Mouse (Mus musculus) induced T-regulatory cell, adult 2 months (primary cell): ENCODE measurements at regions not wholly inside any gene's neighbourhood (a gene's known extent, or its start where the extent isn't known, plus 50 kb on each side); places are given as distances from the start of the nearest gene placed in this dataset.
A peak's percentile ranks its signal among the peaks of the same experiment; 100 is the strongest.

Experiments used
- DNase-seq: peaks from one replicate; pipeline ENCODE4 v3.0.0-alpha.2; 2012; ENCODE audit warnings: low read depth

DNA sequence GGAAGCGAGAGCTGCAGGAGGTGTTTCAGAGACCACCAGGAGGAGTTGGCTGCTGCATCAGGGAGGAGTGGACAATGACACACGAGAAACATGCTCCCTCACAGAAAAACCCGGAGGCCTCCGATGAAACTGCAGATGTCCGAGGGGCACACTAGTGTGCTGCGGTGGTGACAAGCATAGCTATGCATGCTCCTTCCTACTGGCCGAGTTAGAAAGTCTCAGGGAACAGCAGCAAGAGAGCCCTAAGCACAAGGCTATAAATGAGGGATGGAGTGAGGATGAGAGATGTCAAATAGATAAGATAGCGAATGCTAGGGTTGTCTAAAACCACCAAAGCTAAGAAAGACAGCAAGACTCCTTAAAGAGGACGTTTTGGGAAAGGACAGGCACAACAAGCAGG lies 328.4 kb upstream of the Adgrl2 start:
- DNase-seq = no peak

DNA sequence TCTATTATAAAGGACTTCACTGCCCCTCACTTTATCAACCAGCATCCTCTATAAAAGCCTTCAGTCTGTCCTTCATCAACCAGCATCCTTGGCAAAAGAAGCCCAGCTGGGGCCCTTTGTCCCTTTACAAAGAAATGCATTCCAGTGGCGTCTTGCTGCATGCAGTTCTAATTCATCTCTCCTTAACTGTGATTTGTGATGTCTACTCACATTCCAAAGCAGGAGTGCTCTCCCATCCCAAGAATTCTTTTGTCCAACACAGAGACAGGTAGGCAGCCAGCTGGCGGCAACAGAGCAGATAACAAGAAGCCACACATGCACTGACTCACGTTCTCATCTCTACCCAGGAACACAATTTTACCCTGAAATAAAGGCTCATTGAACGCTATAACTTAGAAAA lies 323.9 kb upstream of the Adgrl2 start:
- DNase-seq = no peak

GRCm38 (mm10) chr3:149313217-149313616 lies 322.9 kb upstream of the Adgrl2 start:
- no peak for DNase-seq

DNA sequence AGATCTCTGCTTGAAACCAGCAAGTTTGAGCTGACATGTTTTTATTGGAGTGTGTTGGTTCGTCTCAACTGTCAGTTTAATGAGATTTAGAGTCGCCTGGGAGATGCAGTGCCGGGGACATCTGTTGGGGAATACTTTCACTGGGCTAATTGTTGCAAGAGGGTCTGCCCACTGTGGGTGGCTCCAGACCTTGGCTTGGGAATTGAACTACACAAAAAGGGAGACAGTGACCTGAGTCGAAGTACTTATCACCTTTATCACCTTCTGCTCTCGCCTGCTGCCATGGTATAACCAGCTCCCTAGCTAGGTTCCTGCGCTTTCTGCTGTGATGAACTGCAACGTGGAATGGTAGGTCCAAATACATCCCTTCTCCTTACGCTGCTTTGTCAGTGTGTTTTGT lies 321.2 kb upstream of the Adgrl2 start:
- DNase-seq = no peak

DNA sequence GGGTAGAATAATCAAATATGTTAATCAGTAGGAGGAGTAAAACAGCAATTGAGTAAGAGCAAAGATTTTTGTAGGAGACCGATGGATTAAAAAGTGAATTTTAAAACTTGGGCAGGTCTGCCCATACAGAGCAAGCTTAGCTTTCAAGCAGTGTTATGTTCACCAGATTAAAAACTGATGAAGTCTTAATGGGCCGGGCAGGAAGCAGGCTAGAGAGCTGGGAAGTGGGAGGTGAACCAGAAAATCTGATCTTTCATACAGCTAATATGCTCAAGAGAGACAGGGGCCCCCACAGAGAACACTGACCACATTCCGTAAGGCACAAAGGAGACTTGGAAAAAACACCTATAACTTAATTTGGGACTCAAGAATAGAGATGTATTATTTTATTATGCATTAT lies 316.4 kb upstream of the Adgrl2 start:
- no peak for DNase-seq

DNA sequence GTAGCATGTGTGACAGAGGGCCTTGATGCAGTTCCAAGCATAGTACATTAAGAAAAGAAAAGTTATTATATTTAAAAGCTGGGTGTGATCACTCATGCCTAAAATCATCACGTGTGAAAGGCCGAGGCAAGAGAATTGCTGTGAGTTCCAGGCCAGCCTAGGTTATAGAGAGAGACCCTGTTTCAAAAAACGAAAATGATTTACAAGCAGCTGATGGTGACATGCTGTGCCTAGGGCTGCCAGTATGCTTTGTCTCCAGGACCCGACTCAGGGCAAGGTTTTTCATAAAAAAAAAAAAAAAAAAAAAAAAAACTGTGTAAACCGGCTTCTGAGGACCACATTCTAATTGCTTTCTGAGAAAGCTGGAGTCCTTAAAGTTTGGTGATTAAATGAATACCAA lies 315.9 kb upstream of the Adgrl2 start:
- peak; percentile 9 for DNase-seq

- peak; percentile 77 for DNase-seq
Measured at GRCm38 (mm10) chr3:149305440-149305839, 315.1 kb upstream of the Adgrl2 start.

DNA sequence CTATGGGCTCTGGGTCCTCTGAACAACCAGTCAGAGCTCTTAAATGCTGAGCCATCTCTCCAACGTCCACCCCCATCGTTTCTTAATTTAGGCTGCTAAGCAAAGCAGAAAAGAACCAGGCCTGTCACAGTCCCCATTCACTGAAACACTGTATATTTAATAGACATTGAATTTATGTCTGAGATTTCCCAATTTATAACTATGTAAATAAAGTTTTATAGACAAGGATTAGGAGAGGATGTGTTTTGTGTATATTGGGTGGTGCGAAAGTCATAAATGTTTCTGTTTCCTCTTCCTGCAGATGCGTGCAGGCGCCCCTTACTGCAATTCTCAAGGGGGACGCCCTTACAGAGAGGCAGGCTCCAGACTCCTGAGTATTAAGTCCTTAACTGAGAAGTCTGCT lies 314.7 kb upstream of the Adgrl2 start:
- DNase-seq = no peak

GRCm38 (mm10) chr3:149303418-149303817 lies 313.1 kb upstream of the Adgrl2 start:
- no peak for DNase-seq

- no peak for DNase-seq
Measured at GRCm38 (mm10) chr3:149300002-149300401, 309.6 kb upstream of the Adgrl2 start.

DNA sequence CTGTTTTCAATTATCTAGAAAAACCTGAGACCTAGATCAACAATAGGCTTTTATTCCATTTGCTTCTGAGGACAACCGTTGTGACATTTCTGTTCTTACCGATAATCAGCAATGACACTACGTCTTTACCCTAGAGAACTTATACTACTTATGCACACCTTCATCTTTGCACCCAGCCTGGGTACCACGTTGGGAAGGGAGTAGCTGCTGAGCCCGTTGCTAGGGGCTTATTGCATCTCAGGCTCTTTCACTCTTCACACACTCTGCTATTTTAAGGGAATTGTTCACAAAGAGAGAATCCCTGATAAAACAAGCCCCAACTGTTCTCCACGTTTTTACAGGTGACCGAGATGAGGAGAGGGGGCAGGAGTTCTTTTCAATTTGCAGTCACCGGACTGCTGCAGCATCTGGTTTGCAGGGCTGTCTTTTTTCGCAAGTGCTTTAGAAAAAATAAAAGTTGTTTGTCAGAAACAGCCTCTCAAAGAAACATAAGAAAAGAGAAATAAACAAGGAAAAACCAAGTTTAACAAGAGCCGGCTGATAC lies 306.1 kb upstream of the Adgrl2 start:
- no peak for DNase-seq

DNA sequence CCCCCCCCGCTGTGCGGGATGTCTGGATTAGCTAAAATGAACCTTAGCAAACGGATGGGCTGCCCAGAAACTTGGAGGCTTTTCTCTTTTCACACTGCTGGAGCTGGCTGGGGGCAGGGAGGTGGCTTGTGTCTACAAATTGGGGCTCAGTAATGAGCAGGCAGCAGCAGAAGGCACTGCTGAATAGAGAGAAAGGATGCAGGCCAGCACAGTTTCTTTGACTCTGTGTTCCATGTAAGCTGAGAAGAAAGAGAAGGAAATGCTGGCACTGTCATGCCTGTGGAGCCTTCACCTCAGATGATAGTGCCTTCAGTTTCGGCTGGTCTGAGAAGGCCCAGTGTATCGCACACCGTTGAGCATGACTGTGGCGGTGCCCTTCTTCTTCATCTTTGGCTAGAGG lies 305.6 kb upstream of the Adgrl2 start:
- DNase-seq = no peak

- no peak for DNase-seq
Measured at GRCm38 (mm10) chr3:149295257-149295831, 305.0 kb upstream of the Adgrl2 start.

- DNase-seq = no peak
Measured at GRCm38 (mm10) chr3:149294445-149294844, 304.1 kb upstream of the Adgrl2 start.

- no peak for DNase-seq
Measured at GRCm38 (mm10) chr3:149292459-149292858, 302.1 kb upstream of the Adgrl2 start.

DNA sequence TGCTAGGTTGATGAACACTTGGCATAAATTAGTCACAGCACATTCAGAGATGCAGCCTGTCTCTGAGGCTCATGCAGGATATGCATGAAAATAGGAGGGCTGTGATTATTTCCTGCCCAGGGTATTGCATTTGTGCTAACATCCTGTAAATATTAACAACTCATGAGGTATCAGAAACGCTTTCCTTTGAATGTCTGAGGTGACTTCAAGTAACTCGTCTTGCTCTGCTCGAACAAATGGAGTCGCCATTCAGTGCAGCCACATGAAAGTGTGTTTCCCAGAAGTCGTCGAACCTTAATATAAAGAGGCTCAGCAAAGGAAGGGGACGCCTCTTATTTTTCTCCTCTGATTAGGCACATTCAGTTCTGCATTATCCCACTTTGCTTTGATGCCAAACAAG lies 301.1 kb upstream of the Adgrl2 start:
- DNase-seq = peak; percentile 25

DNA sequence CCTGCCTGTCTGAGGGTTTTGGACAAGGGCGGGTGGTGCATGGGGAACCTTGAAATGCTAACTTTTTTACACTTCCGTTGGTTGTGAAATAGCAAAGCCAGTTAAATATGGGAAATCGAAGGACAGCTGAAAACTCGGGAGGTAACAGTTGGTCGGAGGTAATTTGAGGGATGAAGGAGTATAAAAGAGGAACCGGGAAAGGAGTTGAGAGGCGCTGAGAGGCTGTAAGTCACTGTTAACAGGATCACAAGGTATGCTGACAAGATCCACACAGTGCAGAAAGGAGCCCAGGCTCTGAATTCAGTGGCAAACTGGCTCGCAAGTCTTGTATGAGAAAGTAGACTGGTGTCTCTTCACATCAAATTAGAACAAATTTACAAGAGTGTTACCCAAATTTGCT lies 299.9 kb upstream of the Adgrl2 start:
- DNase-seq = no peak

- no peak for DNase-seq
Measured at GRCm38 (mm10) chr3:149287080-149287479, 296.7 kb upstream of the Adgrl2 start.

DNA sequence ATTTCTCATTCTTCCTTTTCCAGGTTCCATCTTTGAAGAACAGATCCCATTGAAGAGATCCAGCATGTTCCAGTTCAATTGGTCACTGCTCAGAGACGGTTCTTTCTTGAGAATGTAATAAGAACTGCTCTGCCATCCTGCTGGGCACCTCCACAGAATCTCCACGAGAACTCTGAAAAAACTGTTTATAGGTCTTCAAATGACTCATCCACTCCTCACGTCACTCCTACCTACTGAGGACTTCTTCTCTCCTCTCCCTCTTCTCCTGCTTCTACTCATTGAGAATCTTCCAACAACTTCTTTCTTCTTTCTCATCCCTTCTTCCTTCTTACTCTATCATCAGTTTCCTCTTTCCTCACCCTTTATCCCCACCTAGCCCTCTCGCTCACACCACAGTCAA lies 294.6 kb upstream of the Adgrl2 start:
- DNase-seq = no peak

DNA sequence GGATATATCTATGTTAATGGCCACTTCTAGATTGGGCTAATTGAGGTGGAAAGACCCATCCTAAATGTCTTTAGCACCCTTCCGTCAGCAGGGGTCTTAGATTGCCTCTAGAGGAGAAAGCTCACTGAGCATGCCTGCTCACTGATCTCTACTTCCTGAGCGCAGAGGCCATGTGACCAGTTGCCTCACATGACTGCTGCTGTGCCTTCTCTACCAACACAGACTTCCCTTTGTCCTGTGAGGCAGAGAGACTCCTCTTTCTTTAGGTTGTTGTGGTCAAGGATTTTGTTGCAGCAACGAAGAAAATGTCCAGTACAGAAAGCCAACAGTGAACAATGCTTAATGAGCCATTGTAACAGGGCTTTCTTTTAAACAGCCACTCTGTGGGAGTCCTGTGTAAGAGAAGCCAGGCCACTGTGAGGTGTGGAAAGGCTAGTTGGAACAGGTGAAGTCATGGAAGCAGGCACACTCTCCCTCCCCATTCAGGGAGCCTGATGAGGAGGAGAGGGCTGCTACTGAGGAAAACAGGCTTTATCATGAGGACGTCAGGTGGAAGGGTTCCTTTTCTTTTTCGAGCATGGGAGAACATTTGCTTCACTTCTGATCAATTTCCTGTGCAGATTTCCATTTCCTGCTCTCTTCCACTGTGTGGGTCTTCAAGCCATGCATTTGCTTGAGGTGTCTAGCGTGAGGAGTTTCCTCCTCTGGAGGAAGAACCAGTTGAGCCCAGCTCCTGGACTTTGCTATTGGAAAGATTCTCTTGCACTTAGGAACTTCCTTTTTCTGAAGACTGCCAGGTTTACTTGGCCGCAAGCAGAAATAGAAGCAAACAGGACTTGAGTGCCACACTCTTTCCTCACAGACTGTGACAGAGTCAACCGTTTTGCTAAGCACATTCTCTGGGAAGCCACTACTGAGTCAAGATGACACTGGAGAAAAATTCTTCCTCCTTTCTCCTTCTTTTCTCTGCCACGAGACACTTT lies 290.7 kb upstream of the Adgrl2 start:
- no peak for DNase-seq

- DNase-seq = no peak
Measured at GRCm38 (mm10) chr3:149279338-149279737, 289.0 kb upstream of the Adgrl2 start.

DNA sequence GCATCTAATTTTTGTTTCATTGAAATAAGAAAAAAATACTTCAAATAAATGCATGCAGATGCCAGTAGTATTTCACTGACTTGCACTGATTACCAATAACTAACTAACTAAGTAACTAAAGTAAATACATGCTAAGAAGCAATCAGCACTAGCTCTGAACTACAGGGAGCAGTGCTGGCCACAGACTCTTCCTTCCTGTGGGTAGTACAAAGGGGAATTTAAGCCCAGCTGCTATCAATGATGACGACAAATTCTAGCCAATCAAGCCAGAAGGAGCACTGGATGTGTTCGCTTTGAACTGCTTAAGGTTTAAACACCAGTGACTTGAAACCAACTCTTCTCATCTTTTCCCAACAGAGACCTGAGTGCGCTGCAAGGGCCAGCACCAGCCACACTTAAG lies 287.5 kb upstream of the Adgrl2 start:
- no peak for DNase-seq

DNA sequence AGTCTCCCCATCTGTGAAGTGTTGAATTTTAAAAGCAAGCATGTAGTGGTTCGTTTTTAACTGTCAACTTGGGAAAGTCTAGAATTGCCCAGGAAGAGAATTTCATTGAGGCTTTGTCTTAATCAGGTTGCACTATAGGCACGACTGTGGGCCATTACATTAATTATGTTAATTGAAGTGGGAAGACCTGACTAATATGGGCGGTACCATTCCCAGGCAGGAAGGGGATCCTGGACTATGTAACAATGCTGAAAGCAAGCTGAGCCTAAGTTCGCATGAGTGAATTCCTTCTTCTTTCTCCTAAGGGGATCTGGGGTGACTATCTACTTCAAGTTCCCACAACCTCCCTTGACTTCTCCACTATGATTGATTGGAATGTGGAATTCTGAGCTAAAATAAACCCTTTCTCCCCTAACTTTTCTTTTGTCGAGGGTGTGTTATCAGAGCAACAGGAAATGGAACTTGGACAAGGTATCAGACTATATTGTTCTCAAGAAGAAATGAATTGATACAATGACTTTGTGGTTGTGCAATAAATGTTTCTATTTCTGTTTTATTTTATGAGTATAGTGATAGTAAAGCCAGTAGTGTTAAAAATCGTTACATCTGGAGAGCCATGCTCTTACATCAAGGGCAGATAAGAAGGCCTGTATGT lies 285.2 kb upstream of the Adgrl2 start:
- DNase-seq = no peak
